Mouse (Mus musculus): Measurements from ENCODE around the gene Exosc5.

Exosc5 gene

DNA sequence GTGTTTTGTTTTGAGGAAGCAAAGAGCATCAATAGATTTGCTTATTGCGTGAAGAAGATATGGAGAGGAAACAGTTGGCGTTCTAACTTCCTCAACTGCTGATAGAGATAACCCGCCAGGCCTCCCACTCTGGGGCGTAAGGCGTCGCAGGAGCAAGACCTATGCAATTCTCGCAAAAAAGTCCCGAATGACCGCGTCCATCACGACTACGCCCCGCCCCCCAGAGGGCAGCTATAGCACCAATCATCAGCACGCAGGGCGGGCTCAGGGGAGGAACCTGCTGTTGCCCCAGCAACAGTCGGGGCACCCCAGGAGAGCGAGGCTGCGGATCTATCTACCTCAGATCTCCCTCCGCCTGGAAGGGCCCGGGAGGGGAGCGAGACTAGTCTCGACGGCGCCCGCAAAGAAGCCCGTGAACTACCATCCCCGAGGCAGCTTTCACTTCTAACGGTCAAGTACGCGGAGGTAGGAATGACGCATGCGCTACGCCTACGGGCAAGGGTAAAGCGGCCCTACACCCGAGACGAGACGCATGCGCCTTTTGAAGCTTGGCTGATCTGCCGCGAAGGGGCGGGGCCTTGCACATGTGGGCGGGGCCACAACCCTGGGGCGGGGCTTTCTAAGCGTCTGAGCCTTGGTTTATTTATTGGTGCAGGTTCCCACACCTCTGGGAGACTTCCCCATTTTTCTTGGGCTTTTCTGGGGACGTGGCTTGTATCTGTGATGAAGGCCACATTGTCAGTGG lies 21.7 kb downstream of the Exosc5 start, which contains the start of gene B9d2:
Gene B9d2, plus strand, starts transcription at position 267 of the 745 bp plus-strand sequence.
- DNase-seq, result peak; percentile 96 to 99

DNA sequence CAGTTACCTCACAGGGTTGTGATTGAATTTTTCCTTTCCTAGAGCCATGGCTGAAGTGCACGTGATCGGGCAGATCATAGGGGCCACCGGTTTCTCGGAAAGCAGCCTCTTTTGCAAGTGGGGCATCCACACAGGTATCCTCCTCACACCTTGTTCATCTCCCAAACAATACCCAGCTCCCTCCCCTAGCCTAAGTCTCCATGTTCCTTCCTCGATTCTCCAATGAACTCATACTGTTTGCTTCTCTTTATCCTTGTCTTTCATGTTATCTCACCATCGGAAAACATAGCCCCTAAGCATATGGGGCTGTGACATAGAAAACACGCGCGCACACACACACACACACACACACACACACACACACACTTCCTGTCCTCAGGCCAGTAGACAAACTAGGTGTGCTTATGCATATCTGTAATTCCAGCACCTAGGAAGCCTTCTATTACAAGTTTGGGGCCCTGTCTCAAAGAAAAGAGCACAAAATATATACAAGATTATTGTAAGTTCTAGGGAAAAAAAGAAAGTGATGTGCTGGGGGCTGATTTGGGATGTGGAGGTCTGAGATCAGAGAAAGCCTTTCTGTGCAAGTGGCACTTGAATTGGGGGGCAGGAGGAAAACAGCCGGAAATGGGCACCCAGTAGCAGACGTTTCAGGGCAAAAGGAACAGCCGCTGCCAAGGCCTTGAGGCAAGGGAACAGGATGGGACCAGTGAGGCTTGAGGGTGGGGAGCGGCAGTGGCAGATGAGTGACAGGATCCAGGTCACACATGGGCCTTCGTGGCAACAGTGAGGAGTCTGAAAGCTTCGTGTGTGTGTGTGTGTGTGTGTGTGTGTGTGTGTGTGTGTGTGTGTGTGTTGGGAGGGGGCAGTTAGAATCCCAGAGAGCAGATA lies 22.6 kb downstream of the Exosc5 start:
- peak; percentile 60 to 78 for DNase-seq

DNA sequence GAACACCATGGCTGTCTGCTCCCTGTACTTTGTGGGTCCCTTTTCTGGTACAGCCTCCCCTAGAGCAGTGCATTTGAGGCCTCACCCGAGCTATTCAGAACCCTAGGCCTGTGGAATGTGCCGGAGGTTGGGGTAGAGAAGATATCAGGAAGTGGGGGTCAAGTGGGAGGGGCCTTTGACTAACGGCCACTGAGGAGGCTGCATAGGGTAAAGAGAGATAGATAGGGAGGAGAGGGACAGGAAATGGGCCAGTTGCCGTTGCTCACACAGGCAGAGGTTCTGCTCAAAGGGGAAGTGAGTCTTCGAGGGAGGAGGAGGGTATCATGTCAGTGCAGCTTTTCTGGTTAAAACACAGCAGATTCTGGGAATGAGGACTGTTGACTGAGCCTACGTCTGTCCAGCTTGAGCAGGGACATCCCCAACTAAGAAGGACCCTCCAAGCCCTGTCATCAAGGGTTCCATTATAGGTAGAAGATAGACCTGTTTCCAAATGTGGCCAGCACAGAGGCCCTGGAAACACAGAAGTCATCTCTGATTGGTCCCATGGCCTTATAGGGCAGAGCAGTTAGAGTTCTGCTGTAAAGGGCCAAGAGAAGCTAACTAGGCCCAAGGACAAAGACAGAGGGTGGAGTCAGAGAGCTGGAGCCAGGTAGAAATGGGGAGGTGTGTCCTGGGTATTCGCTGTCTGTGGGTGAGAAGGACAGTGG lies 24.7 kb downstream of the Exosc5 start:
- peak; percentile 59 to 73 for DNase-seq

DNA sequence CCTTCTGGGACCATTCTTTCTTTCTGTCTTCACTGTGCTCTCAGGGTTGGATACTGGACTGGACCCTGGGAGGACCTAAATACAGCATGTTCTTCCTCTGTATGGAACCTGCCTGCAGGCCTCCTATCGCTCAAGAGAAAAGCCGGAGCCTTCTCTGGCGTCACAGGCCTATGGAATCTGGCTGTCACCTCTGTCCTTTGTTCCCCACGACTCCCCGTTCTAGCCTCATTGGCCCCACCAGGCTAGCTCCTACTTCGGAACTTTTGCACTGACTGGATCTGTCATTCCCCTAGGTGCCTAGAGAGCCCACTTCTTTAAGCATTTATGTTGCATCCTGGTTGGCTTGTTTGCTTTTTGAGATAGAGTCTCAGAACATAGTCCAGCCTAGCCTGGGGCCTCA lies 25.7 kb downstream of the Exosc5 start:
- DNase-seq, result no peak

DNA sequence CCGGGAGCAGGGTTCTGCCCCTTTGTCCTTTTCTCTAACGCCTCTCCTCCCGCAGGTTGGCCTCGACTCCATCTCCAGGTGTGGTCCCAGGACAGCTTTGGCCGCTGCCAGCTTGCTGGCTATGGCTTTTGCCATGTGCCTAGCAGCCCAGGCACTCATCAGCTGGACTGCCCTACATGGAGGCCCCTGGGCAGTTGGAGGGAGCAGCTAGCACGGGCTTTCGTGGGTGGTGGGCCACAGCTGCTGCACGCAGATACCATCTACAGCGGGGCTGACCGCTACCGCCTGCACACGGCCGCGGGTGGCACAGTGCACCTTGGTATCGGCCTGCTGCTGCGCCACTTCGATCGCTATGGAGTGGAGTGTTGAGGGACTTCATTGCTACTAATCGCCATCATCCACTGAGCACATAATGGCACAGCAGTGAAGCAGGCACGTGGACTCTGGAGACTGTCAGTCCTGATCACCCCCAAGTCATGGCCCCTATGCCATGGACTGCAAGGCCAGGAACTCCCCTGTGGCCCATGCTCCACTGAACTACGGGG lies 27.0 kb downstream of the Exosc5 start:
- DNase-seq, result peak in 1 of 2 experiments; percentile 53

GRCm38 (mm10) chr7:25686680-25687531 lies 27.9 kb downstream of the Exosc5 start, which contains the start of gene Tgfb1:
Gene Tgfb1, plus strand, starts transcription at chr7:25687002.
- DNase-seq, result peak; percentile 91 to 93

DNA sequence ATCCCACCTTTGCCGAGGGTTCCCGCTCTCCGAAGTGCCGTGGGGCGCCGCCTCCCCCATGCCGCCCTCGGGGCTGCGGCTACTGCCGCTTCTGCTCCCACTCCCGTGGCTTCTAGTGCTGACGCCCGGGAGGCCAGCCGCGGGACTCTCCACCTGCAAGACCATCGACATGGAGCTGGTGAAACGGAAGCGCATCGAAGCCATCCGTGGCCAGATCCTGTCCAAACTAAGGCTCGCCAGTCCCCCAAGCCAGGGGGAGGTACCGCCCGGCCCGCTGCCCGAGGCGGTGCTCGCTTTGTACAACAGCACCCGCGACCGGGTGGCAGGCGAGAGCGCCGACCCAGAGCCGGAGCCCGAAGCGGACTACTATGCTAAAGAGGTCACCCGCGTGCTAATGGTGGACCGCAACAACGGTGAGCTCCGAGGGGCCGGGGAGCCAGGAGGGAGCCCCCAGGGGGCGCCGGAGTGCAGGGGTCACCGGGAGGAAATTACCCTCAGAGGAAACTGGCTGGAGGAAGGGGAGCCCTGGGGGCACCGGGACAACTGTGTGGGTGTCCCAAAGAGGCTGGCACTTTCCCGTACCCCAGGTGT lies 28.9 kb downstream of the Exosc5 start:
- peak; percentile 84 to 85 for DNase-seq

GRCm38 (mm10) chr7:25688810-25689586 lies 30.0 kb downstream of the Exosc5 start:
- DNase-seq, result peak; percentile 77 to 87

DNA sequence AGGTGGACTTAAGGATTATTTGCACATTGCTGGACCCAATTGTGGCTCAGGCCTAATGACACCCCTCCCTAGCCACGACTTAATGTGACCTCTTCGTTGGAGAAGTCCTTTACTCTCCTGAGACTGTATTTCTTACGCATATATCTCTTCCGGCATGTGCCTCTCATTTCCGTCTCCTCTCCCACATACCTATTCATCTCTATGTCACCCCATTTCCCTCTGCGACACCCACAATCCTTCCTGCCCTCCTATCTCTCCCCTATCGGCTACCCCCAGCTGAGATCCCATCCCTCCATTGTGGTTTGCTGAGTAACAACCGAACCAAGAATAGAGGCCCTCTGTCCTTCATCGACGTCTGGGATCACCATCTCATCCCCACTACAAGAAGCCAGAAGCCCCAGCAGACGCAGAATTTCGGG lies 30.6 kb downstream of the Exosc5 start:
- peak in 1 of 2 experiments; percentile 40 for DNase-seq

DNA sequence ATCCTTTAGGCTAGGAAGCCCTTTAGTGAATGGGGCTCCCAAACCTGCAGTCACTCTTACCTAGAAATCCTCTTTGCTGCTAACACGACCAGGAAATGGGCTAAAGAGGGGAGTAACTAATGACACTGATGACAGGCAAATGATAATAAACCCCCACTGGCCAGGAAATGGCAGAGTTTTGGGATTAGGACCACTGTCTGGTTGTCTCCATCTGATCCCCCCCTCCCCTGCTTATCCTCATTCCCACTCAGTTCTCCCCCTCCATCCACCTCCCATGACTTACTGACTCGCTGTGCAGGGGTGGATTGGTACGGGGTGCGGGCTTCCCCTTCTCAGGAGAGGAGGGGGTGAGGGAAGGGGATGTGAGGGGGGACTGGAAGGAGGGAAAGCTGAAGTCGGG lies 31.1 kb downstream of the Exosc5 start:
- DNase-seq, result no peak

DNA sequence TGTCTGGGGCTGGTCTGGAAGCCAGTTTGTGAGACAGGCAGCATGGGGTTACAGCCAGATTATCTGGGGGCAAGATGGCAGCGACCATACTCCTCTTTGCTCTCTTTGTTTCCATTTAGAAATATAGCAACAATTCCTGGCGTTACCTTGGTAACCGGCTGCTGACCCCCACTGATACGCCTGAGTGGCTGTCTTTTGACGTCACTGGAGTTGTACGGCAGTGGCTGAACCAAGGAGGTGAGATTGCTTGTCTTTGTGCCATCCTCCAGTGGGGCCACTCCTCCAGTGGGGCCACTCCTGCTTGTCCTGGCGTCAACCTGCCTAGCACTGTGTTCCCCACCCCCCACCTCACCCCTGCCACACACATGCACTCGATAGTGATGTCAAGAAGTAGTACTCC lies 35.1 kb downstream of the Exosc5 start:
- no peak for DNase-seq

DNA sequence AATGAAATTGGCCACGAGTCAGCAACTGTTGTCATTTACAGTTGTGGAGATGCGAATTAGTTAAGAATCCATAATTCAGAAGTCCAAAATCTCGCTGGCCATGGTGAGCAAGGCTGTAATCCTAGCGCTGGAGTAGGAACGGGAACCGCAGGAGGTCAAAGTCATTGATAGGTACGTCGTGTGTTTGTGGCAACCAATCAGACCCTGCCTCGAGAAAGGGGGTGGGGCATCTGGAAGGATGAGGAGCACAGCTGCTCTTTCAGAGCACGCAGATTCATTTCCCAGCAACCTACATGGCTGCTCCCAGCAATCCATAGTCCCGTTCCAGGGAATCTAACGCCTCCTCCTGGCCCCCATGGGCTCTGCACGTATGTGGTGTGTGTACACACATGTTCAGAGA lies 40.9 kb downstream of the Exosc5 start:
- peak in 1 of 2 experiments; percentile 12 for DNase-seq

- DNase-seq, result peak in 1 of 2 experiments; percentile 16
Measured at GRCm38 (mm10) chr7:25700732-25701131, 41.8 kb downstream of the Exosc5 start.

GRCm38 (mm10) chr7:25702350-25702749 lies 43.4 kb downstream of the Exosc5 start:
- no peak for DNase-seq

DNA sequence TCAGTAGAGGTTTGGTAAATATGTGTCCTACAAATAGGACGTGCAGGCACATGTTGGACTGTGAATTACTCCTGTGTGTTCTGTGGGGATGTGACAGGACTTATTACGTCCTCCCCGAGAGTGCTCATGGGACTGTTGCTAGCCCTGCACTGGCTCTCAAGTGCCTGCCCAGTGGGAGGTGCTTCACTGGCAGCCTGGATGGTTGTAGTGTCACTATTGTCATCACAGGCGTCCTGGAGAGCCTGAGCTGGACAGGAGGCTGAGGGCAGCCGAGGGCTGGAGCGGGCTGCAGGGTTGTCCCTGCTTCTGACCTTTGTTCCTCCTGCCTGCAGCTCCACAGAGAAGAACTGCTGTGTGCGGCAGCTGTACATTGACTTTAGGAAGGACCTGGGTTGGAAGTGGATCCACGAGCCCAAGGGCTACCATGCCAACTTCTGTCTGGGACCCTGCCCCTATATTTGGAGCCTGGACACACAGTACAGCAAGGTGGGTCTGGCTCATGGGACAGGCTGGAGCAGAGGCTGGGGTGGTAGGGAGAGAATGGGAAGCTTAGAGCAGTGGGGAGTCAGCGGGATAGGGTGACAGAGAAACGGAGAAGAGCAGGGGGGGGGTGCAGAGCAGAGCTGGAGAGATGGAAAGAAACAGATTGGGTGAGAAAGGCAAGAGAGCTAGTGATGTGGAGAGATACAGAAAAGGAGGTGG lies 45.0 kb downstream of the Exosc5 start:
- no peak for DNase-seq

DNA sequence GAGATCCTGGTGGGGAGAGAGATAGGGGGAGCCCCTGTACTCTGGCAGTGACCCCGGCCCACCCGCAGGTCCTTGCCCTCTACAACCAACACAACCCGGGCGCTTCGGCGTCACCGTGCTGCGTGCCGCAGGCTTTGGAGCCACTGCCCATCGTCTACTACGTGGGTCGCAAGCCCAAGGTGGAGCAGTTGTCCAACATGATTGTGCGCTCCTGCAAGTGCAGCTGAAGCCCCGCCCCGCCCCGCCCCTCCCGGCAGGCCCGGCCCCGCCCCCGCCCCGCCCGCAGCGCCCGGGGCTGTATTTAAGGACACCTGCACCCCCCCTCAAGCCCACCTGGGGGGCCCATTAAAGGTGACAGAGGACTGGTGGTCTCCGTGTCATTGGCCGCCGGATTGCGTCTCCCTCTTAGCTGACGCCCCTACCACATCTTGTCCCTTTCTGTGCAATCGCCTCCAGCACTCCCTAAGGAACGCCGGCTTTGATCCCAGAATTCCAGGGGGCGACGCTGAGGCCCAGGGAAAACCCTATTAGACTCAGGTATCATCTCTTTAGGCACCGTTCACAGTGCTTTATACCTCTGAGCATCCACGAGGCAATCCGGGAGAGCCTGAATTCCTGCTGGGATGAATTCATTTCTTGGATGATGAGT lies 45.9 kb downstream of the Exosc5 start:
- DNase-seq, result peak in 1 of 2 experiments; percentile 18

DNA sequence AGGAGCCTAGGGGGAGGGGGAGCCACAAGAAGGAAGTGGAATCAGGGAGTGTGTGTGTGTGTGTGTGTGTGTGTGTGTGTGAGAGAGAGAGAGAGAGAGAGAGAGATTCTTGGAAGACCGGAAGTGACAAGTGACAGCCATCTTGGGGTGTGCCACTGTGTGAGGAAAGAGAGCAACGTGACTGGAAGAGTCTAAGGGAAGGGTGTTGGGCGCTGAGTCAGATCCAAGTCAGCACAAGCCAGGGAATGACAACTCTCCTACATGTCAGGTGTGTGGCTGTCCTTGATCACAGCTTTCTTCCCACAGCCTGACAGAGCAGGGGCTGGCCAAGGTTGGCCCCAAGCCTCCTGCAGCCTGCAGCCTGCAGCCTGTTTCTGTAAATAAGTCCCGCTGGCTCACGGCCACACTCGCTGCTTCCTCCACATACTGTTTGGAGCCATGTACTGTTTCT lies 46.9 kb downstream of the Exosc5 start:
- no peak for DNase-seq

GRCm38 (mm10) chr7:25706578-25707170 lies 47.7 kb downstream of the Exosc5 start:
- no peak for DNase-seq

Measured in thymus, postnatal 36 days (tissue).